Mouse (Mus musculus) CH12.LX (cell line): ENCODE results near the gene Prr15l. TPM values are rescaled to one million over a fixed set of nuclear protein-coding genes. Genes with fewer than 3 reads are reported as not detected.
A peak's percentile ranks its signal among the peaks of the same experiment; 100 is the strongest.

ENCODE experiments used
- DNase-seq: peaks from one replicate; pipeline ENCODE4 v3.0.0-alpha.2; 2013; ENCODE audit errors: extremely low read depth
- H3K27ac ChIP-seq: 2 replicates; pipeline ENCODE4 v1.5.1; 2012; ENCODE audit warnings: low read depth, mild to moderate bottlenecking, control low read depth, moderate library complexity; ENCODE audit not compliant: insufficient read depth
- H3K27me3 ChIP-seq: replicated peaks from 2 replicates; pipeline ENCODE3; 2012; ENCODE audit warnings: inconsistent platforms
- H3K36me3 ChIP-seq, 2 experiments: replicated peaks in 1 of 2; 2 replicates each; pipeline versions ENCODE3 to v1.6.1; 2012; ENCODE audit warnings: inconsistent platforms in 1 of 2, low read length in 1 of 2, mild to moderate bottlenecking in 1 of 2, mixed read lengths in 1 of 2, moderate library complexity in 1 of 2; ENCODE audit not compliant: control insufficient read depth in 1 of 2, insufficient read depth in 1 of 2
- H3K4me1 ChIP-seq, 2 experiments: 2 replicates each; pipeline ENCODE4 v1.6.1; 2012; ENCODE audit warnings: inconsistent platforms in 1 of 2, moderate library complexity in 1 of 2; ENCODE audit not compliant: insufficient read depth in 2 of 2, control insufficient read depth in 1 of 2
- H3K4me2 ChIP-seq: 2 replicates; pipeline ENCODE4 v1.6.1; 2012; ENCODE audit warnings: low read depth, mild to moderate bottlenecking, control low read depth; ENCODE audit not compliant: poor library complexity, insufficient read depth, severe bottlenecking
- H3K4me3 ChIP-seq, 3 experiments: fragments of 150-350 bp in 1 of 3; sonication (generic) in 1 of 3; replicated peaks in 1 of 3; 2 replicates each; pipeline versions ENCODE3 to v1.5.1; 2011 to 2012; ENCODE audit warnings: low read depth in 2 of 3, low read length in 2 of 3, mild to moderate bottlenecking in 2 of 3, moderate library complexity in 2 of 3, control low read depth in 1 of 3, improper control_type of control experiment in 1 of 3, inconsistent platforms in 1 of 3, mixed read lengths in 1 of 3; ENCODE audit not compliant: poor library complexity in 1 of 3
- H3K79me2 ChIP-seq: replicated peaks from 2 replicates; pipeline ENCODE4 v1.6.1; 2012; ENCODE audit warnings: mild to moderate bottlenecking, moderate library complexity; ENCODE audit not compliant: control insufficient read depth, poor library complexity, insufficient read depth, severe bottlenecking; ENCODE audit errors: extremely low read depth
- H3K9ac ChIP-seq: 2 replicates; pipeline ENCODE4 v1.6.1; 2012; ENCODE audit warnings: low read depth, mild to moderate bottlenecking, control low read depth, moderate library complexity; ENCODE audit not compliant: insufficient read depth
- H3K9me3 ChIP-seq: replicated peaks from 2 replicates; pipeline ENCODE3; 2012; ENCODE audit warnings: low read length, inconsistent platforms, mixed read lengths
- BHLHE40 ChIP-seq: IDR thresholded peaks from 2 replicates; pipeline ENCODE4 v1.6.1; 2011; ENCODE audit warnings: mild to moderate bottlenecking, low read depth, low read length, improper control_type of control experiment
- E2F4 ChIP-seq: IDR thresholded peaks from 2 replicates; pipeline ENCODE4 v1.6.1; 2011; ENCODE audit warnings: low read depth, low read length, improper control_type of control experiment; ENCODE audit not compliant: insufficient replicate concordance
- EP300 ChIP-seq: IDR thresholded peaks from 2 replicates; pipeline ENCODE4 v1.6.1; 2011; ENCODE audit warnings: low read length, improper control_type of control experiment
- GABPA ChIP-seq: IDR thresholded peaks from 2 replicates; pipeline ENCODE4 v1.6.1; 2012; ENCODE audit warnings: low read depth, low read length, improper control_type of control experiment, inconsistent platforms; ENCODE audit not compliant: insufficient replicate concordance
- JUND ChIP-seq: conservative IDR thresholded peaks from 2 replicates; pipeline ENCODE4 v1.6.1; 2011; ENCODE audit warnings: low read depth, low read length, improper control_type of control experiment
- MAFK ChIP-seq: IDR thresholded peaks from 2 replicates; pipeline ENCODE4 v1.6.1; 2011; ENCODE audit warnings: low read length, improper control_type of control experiment; ENCODE audit not compliant: insufficient replicate concordance
- MAZ ChIP-seq: IDR thresholded peaks from 2 replicates; pipeline ENCODE4 v1.6.1; 2012; ENCODE audit warnings: low read depth, mild to moderate bottlenecking, inconsistent platforms, low read length, improper control_type of control experiment, moderate library complexity
- MYC ChIP-seq: IDR thresholded peaks from 2 replicates; pipeline ENCODE4 v1.6.1; 2011; ENCODE audit warnings: low read depth, mild to moderate bottlenecking, improper control_type of control experiment, low read length
- POLR2A ChIP-seq: IDR thresholded peaks from 2 replicates; pipeline ENCODE4 v1.6.1; 2011; ENCODE audit warnings: low read depth, mild to moderate bottlenecking, improper control_type of control experiment, low read length
- RCOR1 ChIP-seq: conservative IDR thresholded peaks from 2 replicates; pipeline ENCODE4 v1.6.1; 2012; ENCODE audit warnings: low read depth, mild to moderate bottlenecking, inconsistent platforms, low read length, improper control_type of control experiment
- SIN3A ChIP-seq: IDR thresholded peaks from 2 replicates; pipeline ENCODE4 v1.6.1; 2012; ENCODE audit warnings: low read length, improper control_type of control experiment, inconsistent platforms
- TCF12 ChIP-seq: IDR thresholded peaks from 2 replicates; pipeline ENCODE4 v1.6.1; 2014; ENCODE audit warnings: low read depth, mild to moderate bottlenecking, inconsistent platforms, low read length, improper control_type of control experiment
- ZMIZ1 ChIP-seq: IDR thresholded peaks from 2 replicates; pipeline ENCODE4 v1.6.1; 2012; ENCODE audit warnings: low read depth, mild to moderate bottlenecking, inconsistent platforms, low read length, improper control_type of control experiment
- ZNF384 ChIP-seq: IDR thresholded peaks from 2 replicates; pipeline ENCODE4 v1.6.1; 2012; ENCODE audit warnings: low read depth, low read length, improper control_type of control experiment, inconsistent platforms
- dilution Hi-C: fragments of 300-500 bp; cut with MboI; formaldehyde crosslinking; loops from 2 replicates; pipeline ENCODE4 v1.14.3; 2020; ENCODE audit warnings: low sequenced_read_pairs; ENCODE audit not compliant: extremely low pct_unique_long_range_greater_than_20kb, extremely low pct_ligation_motif_present
- in situ Hi-C: fragments of 300-500 bp; cut with MboI; formaldehyde crosslinking; loops from 3 replicates; pipeline ENCODE4 v1.14.3; 2019; ENCODE audit warnings: low sequenced_read_pairs, low pct_ligation_motif_present, low pct_unique_long_range_greater_than_20kb, mixed read lengths
- polyA plus RNA-seq: library from polyadenylated mRNA; unstranded; fragments of >175 nt; gene quantifications from 2 replicates; pipeline ENCODE4 v1.2.1, GENCODE M21; 2012; ENCODE audit warnings: low read depth; ENCODE audit not compliant: insufficient read length
- total RNA-seq, 2 experiments: library from RNA; depleted of rRNA; stranded (reverse); fragments of 300-350 nt in 1 of 2; fragments of >200 nt in 1 of 2; gene quantifications; 2 replicates each; pipeline ENCODE4 v1.2.3; 2012 to 2014

The Prr15l gene
- total and polyA plus RNA-seq, 3 experiments: 0.08 to 0.31 TPM; not detected in 1

DNA sequence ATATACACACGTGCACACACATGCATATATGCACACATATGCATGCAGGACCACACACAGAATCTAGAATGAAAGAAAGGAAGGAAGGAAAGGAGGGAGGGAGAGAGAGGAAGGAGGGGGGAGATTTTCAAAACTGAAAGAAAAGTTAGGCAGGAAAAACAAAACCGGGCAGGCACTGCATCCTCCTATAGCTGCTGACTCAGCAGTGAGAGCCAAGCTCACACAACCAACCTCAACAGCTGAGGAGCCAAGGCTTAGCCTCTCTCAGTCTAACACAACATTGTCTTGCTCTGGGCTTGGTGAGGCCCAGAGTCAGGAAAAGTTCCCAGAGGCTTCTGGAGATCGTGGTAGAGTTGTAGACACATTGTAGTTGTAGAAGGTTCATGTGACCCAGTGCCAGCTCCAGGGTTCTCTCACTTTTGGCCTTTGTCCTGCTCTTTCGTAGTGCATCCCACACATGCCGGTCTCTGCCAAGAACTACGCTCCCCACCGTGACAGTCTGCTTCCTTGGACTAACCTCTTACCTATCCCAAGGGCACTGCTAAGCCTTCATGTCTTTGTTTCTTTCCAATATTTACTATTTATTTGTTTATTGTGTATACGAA, 40.9 kb upstream of the Prr15l start:
- dilution Hi-C loops: no loop called here
- TF ChIP-seq EP300: no peak
- peak; percentile 93 for TF ChIP-seq MAFK
- TF ChIP-seq RCOR1: no peak
- no peak for TF ChIP-seq E2F4
- TF ChIP-seq ZNF384: no peak
- H3K79me2 ChIP-seq: no peaks in the 10 kb centered on the region
- H3K9me3 ChIP-seq: no peaks in the 10 kb centered on the region
- peak overlapping the region; percentile 12; the same call in 1 of the 2 replicates for H3K4me2 ChIP-seq
- no peaks in the 10 kb centered on the region for H3K36me3 ChIP-seq
- peaks cover 75% of the 10 kb centered on the region for H3K27me3 ChIP-seq
- H3K4me3 ChIP-seq: no peak overlapping the region
- H3K9ac ChIP-seq: no peak overlapping the region
- no peaks in the 10 kb centered on the region for H3K4me1 ChIP-seq
- no peak overlapping the region for H3K27ac ChIP-seq
- in situ Hi-C loops: no loop called here
- DNase-seq: no peak

DNA sequence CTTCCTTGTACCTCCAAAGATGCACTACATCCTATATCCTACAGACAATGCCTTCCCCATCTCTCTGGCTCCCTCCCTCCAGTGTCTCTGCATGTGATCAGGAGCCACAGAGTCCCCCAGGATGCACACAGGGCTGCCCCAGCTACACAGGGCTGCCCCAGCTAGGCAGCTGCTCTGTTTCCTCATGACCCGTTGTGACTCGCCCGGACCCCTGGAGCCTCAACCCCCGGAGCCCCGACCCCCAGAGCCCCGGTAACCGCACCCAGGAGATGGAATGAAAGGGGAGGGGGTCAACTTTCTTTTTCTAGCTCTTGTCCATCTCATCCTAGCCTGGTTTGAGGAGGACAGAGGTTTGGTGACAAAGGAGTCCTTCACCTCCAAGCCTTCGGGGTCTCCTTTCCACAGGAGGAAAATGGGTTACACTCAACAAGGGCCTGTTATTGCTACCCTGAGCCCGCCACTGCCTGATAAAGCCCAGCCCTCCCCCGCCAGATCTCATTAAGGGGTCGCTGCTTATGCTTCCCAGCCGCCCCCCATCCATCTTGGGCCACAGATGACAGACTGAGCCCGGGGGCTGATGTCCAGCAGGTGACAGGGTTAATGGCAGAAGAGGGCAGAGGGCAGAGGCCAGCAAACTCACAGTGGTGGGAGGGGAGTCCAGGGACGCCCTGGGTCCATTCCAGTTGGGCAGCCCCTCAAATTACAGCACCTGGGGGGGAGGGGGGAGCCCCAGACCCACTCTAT, 35.9 kb upstream of the Prr15l start:
- no peak overlapping the region for H3K9ac ChIP-seq
- H3K4me2 ChIP-seq: no peak overlapping the region
- TF ChIP-seq JUND: no peak
- no peak for TF ChIP-seq BHLHE40
- TF ChIP-seq ZMIZ1: no peak
- TF ChIP-seq ZNF384: no peak
- no peak for TF ChIP-seq POLR2A
- TF ChIP-seq MAZ: no peak
- TF ChIP-seq MYC: no peak
- TF ChIP-seq EP300: no peak
- no peak for TF ChIP-seq SIN3A
- no peak for TF ChIP-seq RCOR1
- no peak for TF ChIP-seq E2F4
- TF ChIP-seq TCF12: no peak
- no peak for TF ChIP-seq GABPA
- H3K4me1 ChIP-seq: no peaks in the 10 kb centered on the region
- in situ Hi-C loops: no loop called here
- peaks cover 54% of the 10 kb centered on the region for H3K27me3 ChIP-seq
- DNase-seq: no peak
- dilution Hi-C loops: no loop called here
- H3K27ac ChIP-seq: no peak overlapping the region
- no peaks in the 10 kb centered on the region for H3K79me2 ChIP-seq
- peaks cover 3% of the 10 kb centered on the region for H3K9me3 ChIP-seq
- no peak overlapping the region for H3K4me3 ChIP-seq
- no peaks in the 10 kb centered on the region for H3K36me3 ChIP-seq
